Mouse (Mus musculus): ENCODE data around the gene Gm3415.
"Not testable (repeated sequence)": the region's sequence is repeated elsewhere in the genome, so short reads cannot be mapped to it uniquely, and the experiment has no call there.

Gm3415 gene

DNA sequence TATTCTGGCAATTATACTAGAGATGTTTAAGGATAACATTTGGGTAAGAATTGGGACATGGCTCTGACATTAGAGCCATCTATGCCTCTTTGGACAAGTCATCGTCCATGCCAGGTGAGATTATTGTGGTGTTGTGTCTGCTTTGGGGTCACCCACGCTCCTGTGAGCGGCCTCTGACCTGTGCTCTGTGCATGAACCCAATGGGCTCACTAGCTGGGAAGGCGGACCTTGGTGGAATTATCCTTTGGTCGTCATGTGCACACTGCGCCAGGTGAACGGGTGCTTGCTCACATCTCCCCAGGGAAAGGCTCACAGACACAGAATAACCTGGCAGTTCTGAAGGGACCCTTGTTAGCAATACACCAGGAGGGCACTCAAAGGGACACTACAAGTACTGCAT lies 43.3 kb downstream of the Gm3415 start:
- not testable (repeated sequence) for DNase-seq (ENCODE audit: low spot score in 2 of 2)

DNA sequence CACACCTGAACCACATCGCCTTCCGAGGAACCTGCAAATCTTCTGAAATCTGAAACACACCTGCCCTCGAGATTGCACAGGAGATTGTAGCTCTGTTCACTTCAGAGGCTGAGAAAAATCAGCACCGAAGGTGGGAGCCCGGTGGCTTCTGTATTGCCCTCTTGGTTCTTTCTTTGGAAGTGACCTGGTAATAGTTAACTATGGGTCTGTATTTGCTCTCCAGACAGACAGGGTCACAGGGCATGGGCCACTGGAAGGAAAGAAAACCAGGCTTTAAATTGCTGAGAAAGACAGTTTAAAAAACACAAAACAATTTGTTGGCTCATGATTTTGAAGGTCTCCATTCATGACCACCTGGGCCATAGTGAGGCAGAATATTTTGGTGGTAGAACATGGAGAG lies 44.0 kb downstream of the Gm3415 start:
- no peak for DNase-seq (ENCODE audit: low spot score in 2 of 2)

DNA sequence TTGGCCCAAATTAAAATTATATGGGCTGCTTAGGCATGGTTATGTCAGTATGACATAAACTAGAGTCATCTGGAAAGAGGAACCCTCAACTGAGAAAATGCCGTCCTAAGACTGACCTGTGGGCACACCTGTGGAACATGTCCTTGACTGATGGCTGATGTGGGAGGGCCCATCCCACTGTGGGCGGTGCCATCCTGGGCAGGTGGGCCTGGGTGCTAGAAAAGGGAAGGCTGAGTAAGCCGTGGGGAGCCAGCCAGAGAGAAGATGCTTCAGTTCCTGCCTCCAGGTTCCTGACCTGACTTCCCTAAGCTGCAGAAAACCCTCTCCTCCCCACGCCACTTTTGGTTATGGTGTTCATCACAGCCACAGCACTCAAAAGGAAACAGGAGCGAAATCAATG lies 50.3 kb downstream of the Gm3415 start:
- DNase-seq (ENCODE audit: low spot score in 2 of 2), result no peak

DNA sequence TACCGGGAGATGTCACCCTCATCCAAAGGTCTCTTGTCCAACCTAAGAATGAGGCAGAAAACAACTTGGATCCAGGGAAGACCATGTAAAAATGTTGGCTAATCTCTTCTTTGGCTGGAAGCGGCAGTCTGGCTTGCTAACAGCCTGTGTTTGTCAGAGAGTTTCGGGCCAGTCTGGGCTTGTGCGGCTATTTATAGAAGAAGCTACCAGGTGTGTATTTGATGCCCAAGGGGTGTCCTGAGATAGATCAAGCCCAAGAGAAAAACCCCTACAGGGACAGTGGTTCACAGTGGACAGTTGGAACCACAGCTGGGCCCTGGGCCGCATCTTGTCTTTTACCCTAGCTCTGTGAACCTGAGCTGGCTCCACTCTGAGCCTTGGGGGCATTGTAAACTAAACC lies 51.0 kb downstream of the Gm3415 start:
- no peak for DNase-seq (ENCODE audit: low spot score in 2 of 2)

DNA sequence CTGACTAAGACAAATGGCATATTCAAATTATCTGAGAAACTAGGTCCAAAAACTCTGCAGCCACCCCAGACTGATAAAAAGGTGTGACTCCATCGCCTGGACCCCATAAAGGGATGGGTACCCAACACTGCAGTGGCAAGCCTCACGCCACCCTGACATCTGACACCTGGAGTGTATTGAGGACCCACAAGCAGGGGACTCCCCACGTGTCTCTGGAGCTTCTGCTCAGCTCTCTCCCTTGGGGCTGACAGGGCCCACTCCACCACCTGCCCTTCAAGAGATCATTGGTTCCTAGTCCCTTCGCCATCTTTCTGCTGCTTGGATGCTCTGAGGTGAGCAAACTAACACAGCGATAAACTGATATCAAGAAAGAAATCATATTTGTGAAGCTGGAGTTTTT lies 51.9 kb downstream of the Gm3415 start:
- no peak for DNase-seq (ENCODE audit: low spot score in 2 of 2)

Data from cerebellum, postnatal 4 days (tissue).